Mouse (Mus musculus): ENCODE data around the gene Hipk2.

The Hipk2 gene

DNA sequence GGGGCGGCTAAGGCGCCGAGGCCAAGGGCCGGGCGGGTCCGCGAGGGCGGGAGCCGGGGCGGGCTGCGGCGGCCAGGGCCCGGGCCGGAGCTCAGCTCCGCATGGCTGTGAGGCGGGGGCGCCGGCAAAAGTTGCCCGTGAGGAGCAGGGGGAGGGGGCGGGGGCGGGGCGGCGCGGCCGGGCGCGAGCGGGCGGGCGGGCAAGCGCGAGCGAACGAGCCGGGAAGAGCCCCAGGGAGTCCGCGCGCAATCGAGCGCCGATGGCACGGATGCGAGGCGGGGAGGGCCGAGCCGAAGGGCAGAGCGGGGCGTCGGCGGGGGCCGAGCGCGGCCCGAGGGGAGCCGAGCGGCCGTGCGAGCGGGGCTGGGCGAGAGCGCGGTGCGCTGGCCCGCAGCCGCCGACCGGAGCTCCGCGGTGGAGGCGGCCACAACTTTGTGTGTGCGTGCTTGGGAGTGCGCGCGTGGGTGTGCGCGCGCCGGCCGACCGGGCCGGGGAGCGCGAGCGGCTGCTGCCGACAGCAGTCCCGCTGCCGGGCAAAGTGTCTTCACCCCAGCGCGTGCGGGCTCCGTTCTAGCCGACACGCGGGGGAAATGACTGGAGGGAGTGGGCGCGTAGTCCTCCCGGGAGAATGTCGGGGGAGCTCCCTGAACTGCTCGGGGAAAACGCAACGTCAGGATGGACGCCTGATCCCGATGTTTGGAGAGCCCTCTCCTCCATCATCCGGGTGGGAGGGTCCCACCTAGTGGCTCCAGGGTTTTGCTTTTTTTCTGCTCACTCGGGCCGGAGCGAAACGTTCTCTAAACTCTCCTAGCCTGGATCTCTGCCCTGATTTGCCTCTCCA is at the start of gene Hipk2:
TSS of gene Hipk2 (minus strand) at position 95 of the 841 bp plus-strand sequence.
- DNase-seq (ENCODE audit: low spot score), result peak; percentile 89

- DNase-seq (ENCODE audit: low spot score), result no peak
Observed at GRCm38 (mm10) chr6:38925719-38926118, 49.8 kb upstream of the Hipk2 start.

DNA sequence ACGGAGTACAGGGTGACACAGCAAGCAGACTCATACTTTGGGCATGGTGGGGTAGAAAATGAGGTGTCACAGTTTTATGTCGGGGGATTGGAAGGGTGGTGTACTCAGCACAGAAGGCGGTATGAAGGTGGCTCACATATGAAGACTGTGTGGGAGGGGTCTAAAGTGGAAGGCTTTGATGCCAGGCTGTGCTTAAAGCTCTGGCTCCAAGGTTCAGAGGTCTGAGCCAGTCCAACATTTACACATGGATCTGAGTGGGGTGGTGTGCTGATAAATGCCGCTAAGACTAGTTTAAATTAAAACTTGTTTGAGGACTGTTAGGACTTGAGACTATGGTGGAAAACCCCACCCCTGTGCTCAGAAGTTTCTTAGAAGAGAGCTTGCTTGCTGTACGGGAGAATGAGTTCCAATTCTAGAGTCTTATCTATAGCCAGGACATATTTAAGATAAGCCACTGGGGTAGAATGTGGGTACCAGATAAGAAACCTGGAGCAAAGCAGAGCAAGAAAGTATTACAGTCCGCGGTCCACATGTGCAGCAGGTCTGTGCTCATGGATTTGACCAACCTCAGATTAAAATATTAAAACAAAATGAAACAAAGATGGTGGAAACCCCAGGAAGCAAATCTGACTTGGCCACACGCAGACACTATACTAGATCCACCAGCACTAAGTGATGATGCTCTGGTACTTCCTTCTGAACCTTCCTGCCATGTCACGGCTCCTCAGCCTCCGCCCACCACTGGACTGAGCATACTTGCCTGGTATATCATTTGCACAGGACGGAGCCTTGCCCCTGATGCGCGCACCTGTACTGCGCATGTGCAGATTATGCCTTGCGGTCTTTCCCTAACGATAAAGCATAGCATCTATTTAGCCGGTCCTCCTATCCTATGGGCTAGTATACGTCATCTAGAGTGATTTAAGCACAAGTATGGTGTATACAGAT is 48.2 kb upstream of the Hipk2 start:
- DNase-seq (ENCODE audit: low spot score), result peak; percentile 50

- no peak for DNase-seq (ENCODE audit: low spot score)
Observed at GRCm38 (mm10) chr6:38923450-38923849, 47.5 kb upstream of the Hipk2 start.

- no peak for DNase-seq (ENCODE audit: low spot score)
Observed at GRCm38 (mm10) chr6:38922517-38922916, 46.6 kb upstream of the Hipk2 start.

DNA sequence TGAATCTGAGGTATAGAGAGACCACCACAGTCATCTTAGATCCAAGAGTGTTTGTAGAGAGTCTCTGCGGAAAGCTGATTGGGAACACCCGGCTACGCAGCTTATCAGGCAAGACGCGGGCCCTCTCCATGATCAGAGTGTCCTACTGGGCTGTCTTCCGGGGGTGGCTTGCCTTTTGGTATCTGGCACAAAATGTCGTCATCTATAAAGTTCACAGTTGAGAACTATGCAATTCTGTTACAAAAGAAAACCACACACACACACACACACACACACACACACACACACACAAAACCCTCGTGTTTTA is 45.8 kb upstream of the Hipk2 start:
- DNase-seq (ENCODE audit: low spot score), result no peak

DNA sequence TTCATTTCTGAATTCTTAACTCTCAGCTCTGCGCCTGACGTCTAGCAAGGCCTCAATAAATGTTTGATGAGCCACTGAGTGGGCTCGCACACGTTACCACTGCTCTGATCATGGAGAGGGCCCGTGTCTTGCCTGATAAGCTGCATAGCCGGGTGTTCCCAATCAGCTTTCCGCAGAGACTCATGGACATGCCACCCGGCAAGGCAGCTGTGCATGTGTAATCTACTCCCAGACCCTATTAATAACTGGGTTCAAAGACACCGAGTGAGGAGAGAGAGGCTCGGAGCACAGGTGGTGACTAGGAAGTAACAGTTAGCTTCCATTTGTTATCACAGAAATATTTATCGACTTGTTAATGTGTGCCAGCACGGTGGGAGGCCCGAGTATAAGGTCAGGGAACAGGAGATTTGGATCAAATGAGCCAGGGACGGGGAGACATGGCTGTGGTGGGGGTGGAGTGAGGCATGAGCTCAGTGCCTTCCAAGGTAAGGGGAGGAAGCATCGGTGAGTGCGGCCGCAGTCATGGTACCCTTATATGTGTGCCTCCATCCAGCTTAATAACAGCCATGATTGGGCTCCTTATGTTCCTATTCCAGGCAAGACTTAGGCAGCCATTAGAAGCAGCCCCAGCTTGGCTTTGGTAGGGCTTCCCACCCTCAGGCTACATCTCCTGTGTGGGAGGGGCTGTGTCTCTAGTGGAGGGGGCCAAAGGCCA is 45.3 kb upstream of the Hipk2 start:
- peak; percentile 49 for DNase-seq (ENCODE audit: low spot score)

DNA sequence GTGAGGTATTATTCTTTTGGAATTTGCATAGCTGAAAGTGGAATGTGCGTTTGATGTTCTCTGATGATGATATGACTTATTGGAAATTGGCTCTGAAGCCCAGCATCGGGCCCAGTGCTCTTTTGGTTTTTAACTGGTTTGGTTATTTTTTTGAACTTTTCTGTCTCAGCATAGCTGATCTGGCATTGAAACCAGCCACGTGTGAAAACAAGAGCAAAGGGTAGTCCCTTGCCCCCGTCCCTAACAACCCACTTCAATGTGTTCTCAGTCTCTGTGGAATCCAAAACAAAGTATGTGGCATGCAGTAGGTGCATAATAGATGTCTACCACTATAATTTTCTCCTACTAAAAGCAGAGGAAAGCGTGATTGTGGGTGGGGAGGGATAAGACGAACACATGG is 44.2 kb upstream of the Hipk2 start:
- no peak for DNase-seq (ENCODE audit: low spot score)

DNA sequence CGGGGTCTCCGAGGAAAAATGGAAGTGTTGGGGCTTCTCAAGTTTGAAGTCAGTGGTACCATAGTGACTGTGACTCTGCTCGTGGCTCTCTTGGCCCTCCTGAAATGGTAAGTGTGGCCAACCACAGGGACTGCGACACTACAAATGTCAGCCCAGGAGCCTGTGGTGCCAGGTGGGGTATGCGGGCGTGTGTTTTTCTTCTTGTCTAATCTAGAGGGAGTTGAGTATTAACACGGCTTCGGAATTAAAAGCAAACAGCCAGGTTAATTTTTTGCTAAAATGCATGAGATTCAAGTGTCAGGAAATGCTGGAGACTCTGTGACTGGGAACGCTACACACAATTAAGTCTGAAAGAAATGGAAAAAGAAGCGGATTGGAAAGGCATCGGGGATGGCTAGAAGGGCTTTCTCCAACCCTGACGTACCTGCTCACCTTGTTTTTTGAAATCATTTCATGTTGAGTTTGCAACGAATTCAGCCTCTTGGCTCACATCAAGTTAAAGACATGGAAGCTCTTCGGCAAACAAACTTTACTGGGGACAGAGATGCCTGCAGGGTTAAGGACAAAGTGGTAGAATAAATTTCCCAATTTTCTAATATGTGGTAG is 43.3 kb upstream of the Hipk2 start:
- peak; percentile 56 for DNase-seq (ENCODE audit: low spot score)

- DNase-seq (ENCODE audit: low spot score), result peak; percentile 47
Observed at GRCm38 (mm10) chr6:38918728-38919127, 42.8 kb upstream of the Hipk2 start.

DNA sequence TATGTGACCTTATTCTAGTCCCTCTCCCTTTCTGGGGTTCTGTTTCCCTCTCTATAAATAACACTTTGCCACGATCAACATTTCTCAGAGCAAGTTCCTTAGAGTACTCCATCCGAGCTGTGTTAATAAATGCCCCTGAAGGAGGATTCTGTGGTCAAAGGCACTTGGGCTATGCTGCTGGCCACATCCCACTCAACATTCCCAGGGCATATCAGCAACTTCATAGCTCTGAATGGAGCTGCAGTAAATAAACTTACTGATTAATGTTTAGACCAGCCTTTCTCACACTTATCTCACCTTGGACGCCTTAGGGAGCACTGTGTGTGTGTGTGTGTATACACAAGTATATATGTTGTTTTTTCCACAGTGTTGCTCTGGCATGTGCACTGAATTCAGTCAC is 41.5 kb upstream of the Hipk2 start:
- no peak for DNase-seq (ENCODE audit: low spot score)

- no peak for DNase-seq (ENCODE audit: low spot score)
Observed at GRCm38 (mm10) chr6:38916571-38916970, 40.6 kb upstream of the Hipk2 start.

GRCm38 (mm10) chr6:38915776-38916175 is 39.8 kb upstream of the Hipk2 start:
- no peak for DNase-seq (ENCODE audit: low spot score)

- no peak for DNase-seq (ENCODE audit: low spot score)
Observed at GRCm38 (mm10) chr6:38914181-38914580, 38.2 kb upstream of the Hipk2 start.

GRCm38 (mm10) chr6:38913386-38914042 is 37.5 kb upstream of the Hipk2 start:
- no peak for DNase-seq (ENCODE audit: low spot score)

- no peak for DNase-seq (ENCODE audit: low spot score)
Observed at GRCm38 (mm10) chr6:38912845-38913244, 36.9 kb upstream of the Hipk2 start.

GRCm38 (mm10) chr6:38912121-38912660 is 36.2 kb upstream of the Hipk2 start:
- DNase-seq (ENCODE audit: low spot score), result no peak

DNA sequence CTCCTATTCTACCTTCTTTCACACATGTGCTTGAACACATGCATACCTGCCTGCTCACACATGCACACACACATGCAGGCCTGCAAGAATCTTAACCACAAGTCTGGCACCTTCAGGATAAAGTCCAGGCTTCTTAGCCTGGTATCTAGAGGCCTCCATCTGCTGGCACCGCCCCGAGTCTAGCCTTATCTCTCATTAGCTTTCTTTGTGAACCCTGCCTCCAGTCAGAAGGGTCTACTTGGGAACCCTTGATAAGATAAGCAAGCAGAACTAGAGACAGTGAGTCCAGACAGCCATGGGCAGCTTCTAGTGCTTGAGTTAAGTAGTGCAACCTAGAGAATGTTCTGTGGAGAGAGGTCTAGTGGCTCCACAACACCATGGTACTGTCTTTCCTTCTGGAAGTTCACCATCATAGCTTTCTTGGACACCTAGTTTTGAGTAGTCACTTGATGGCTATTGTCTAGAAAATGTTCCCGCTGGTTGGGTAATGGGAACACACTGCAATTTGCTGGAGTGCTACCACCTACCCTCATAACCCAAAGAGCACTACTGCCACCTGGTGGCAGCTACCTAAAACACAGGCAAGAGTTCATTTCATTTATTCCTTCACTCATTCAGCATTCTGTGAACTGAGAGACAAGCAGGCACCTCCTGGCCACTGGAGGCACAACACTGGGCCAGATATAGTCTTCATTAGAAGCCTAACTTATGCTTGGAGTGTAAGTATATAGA is 35.0 kb upstream of the Hipk2 start:
- peak; percentile 72 for DNase-seq (ENCODE audit: low spot score)

DNA sequence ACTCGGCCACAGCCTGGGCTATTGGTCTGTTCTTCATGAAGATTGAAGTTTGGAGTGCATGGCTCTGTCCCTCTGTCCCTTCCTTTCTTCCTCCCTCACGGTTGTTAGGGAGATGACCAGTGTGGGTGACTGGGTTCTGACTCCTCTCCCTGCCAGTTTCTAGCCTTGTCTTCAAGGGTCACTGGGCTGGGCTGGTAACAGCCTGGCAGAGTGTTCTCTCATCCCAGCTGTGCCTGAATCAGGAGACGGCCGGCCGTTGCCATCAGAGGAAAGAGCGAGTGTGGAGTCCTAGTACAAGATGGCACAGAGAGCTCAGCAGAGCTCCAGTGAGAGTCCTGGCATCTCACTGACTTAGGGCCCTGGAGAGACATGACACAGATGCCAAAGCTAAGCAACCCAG is 32.4 kb upstream of the Hipk2 start:
- DNase-seq (ENCODE audit: low spot score), result no peak

- DNase-seq (ENCODE audit: low spot score), result no peak
Observed at GRCm38 (mm10) chr6:38906005-38906404, 30.0 kb upstream of the Hipk2 start.
